Mouse (Mus musculus): ENCODE measurements around the gene Elavl3.
"Not testable (repeated sequence)": the region's sequence is repeated elsewhere in the genome, so short reads cannot be mapped to it uniquely, and the experiment has no call there.

The Elavl3 gene

DNA sequence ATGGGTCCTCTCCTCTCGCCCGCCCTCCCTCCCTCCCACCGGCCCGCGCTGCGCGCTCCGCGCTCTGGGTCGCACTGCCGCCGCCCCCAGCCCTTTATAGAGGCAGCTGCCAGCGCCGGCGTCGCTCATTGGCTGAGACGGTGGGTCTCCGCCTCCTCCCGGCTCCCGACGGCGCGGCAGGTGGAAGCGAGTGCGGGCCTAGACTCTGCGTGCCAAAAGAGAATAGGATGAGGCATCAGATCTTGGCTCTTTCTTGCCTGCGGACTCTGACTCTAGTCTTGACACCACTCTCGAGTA lies at the start of gene Elavl3:
Gene Elavl3, minus strand, starts transcription at position 66 of the 297 bp plus-strand sequence.
- DNase-seq = no peak

DNA sequence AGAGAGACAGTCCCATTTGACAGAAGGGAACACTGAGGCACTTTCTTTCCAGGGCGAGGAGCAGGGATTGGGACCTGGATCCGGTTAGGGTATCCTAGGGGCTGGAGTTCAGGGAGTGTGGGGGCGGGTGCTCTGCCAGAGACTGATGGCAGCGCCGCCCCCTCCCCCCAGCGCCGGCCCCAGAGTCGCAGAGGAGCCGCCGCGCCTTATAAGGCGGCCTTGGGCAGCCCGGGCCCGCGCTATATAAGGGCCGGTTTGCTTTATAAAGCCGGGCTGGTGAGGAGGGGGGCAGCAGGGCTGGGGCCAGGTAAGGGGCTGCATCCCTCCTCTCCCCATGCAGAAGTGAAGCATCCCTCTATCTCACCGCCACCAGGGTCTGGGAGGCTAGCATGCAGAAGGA lies 48.1 kb upstream of the Elavl3 start:
- DNase-seq = no peak

DNA sequence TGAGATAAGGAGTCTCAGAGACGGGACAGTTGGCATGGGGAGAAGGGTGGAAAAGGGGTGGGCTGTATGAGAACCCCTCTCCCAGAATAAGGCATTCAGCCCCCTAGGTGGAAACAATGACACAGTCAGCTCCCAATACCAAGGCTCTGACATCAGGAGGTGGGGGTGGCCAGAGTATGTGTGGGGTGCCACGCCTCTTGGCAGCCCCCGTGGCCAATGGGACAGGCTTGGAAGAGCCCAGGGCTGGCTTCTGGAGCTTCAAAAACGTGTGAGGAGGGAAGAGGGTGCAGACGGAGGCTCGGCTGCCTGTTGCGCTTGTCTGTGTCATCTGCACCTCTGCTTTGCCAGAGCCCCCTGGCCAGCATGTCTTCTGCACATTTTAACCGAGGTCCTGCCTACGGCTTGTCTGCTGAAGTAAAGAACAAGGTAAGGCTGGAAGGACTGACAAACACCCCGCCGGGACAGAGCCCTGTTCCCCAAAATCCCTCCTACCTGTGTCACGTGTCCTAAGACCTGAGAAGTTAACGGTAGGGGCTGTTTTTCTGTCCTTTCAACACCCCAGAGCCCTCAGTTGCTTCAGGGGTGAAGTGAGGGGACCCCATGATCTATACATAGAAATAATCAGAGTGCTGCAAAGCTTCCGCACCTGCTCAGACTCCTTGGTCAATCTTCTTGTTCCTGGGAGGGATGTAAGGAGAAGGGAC lies 47.3 kb upstream of the Elavl3 start, which contains the start of gene Cnn1:
Gene Cnn1, plus strand, starts transcription at position 224 of the 704 bp plus-strand sequence.
- no peak for DNase-seq

DNA sequence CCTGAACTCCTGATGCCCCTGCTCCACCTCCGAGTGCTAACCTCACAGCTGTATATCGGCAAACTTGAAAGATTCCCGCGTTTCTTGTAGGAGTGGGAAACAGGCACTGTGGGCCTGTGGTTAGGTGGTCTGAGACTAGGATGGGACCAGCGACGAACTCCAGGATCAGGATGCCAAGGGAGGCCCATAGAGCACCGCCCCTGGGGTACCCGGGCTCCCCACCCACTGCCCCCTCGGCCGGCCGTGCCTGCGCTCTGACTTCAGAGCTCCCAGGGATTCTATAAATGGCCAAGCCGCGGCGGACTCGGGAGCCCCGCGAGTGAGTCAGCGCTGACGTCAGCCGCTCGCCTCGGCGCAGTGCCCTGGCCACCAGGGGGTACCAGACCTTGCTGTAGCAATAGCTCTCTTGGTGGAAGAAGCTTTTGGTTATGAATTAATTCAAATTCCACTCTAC lies 44.1 kb upstream of the Elavl3 start:
- peak; percentile 85 to 89 for DNase-seq

DNA sequence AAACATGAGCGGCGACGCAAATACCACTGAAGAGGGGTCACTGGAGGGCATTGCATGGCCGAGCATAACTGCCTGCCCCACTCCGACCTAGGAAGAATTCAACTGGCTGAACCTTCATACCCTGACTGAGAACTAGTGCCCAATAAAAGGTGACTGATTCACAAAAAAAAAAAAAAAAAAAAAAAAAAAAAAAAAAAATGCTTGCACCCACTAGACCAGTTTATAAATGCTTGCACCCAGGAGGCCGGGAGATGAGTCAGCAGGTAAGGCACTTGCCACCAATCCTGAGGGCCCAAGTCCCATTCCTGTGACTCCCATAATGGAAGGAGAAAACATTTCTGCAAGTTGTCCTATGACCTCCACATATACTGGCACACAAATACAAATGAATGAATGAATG lies 40.9 kb upstream of the Elavl3 start:
- DNase-seq = no peak

DNA sequence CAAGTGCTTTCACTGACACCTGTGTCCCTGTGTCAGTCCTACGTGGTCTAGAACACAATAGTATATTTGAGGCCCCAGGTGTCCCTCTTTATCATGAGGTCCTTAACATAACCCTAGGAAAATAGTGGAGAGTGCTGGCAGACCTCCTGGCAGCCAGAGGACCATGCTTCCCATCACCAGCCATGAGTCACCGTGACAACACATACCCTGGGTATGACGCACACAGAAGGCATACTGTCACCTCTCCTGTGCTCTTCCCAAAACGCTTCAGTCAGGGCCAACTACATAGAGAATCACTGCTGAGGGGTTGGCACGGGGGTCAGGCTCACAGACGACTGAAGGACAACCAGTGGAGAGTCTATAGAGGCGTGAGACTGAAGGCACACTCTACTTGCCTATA lies 38.2 kb upstream of the Elavl3 start:
- no peak for DNase-seq

DNA sequence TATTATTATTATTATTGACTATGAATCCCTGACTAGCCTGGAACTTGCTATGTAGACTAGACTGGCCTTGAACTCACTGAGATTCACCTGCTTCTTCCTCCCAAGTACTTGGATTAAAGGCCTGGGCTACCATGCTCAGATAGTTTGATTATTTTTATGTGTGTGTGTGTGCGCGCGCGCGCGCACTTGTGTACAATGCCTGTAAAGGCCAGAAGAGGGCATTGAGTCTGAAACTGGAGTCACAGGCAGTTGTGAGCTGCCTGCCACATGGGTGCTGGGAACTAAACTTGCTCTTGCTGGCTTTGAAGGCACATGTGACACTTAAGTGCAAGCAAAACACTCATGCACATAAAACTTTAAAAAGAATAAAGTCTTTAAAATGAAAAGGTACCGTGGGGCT lies 37.5 kb upstream of the Elavl3 start:
- DNase-seq = no peak

DNA sequence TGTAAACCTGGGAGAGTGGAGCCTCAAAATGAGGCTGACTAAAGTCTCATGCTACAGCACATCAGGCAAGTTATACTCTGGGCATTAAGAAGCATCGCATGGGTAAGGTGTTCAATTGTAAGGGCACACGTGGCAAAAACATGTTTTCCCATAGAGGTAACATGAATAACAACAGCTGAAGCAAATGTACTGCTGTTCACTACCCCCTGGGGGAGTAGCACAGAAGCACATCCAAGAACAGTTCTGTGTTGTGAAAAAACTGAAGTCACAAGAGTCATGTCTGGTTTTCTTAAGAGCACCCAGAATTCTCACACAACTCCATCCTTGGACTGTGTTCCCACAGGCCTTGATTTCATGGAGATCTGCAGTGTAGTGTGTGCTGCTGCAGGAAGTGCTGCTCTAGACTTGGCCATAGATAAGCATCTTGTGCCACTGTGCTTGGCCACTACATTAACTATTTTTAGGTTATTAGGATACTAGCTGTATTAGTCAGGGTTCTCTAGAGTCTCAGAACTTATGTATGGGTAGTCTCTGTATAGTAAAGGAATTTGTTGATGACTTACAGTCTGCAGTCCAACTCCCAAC lies 35.3 kb upstream of the Elavl3 start:
- DNase-seq = no peak

DNA sequence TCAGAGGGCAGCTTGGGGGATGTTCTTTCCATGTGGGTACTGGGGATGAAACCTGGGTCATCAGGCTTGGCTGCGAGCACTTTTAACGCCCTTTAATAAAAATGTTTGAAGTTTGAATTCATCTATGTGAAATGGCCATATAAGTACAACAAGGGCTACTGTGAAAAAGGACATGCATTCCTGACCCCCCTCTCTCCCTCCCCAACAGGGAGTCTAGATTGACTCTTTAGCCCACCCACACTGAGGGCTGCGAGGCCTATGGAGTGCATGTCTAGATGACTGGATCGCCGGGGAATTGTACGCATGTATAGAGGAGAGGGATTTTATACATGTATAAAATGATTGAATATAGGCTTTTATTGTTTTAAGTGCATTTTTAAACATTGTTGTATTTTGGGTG lies 34.2 kb upstream of the Elavl3 start:
- DNase-seq = no peak

DNA sequence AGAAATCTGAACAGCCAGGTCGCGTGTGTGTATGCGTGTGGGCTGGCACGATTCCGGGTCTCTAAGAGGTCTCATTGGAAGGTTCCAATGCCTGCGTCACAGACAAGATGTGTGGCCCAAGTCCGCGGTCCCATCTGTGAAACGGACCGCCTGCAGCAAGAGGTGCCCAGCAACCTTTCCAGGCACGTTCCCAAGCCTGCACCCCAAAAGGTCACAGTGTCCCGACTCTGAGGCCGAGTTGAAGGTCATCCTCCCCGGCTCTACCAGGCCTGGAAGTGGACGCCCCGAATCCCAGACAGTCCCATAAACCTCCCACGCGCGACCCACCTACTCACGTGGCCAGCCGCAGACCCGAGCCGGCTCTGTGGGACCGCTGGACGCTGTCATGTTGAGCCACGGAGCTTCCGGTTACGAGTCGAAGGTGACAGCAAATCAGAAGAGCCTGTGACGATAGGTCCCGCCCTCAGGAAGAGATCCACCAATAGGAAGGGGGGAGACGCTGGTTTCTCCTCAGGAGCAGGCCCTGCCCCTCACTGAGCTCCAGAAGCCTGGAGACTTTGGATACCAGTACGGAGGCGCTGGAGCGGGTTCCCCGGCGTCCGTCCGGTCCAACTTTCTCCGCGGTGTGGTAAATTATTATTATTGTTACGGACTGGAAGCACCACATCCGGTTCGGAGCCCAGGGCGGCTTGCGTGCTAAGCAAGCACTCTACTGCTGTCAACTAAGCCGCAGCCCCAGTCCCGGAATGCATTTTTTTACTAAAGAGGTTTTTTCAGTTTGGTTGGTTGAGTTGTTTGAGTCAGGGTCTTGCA lies 33.4 kb upstream of the Elavl3 start, which contains the start of gene Ecsit:
Gene Ecsit, minus strand, starts transcription at position 417 of the 813 bp plus-strand sequence.
- DNase-seq = peak; percentile 96

DNA sequence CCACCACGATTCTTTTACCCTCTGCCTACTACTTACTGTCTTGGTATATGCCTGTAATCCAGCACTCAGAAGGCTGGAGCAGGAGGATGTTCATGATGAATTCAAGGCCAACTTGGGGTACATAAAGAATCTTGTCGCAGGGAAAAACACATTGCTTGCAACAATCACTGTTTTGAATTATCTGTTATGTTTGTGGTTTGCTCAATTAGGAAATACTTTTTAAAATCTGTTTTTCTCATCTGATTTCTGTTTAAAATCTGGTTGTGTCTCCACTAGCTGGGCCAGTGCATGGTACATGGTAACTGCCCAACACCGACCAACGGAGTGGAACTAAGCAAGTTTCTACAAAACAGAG lies 32.8 kb upstream of the Elavl3 start:
- no peak for DNase-seq

DNA sequence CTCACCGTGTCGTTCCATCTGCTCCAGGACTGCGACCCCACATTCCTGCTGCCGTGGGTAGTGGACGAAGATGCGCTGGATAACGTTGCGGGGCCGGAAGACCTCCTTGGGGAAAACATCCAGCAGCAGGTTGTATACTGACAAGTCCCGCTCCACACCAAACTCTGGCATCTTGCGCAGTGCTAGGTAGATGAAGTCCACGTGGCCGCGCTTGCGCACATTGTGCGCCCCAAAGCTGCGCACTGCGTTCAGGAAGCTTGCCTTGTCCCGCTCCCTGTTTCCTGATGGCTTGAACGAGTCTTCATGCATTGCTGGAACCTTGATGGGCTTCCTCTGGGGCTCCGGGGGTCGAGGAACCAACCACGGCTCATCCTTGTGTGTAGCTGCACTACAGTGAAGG lies 24.4 kb upstream of the Elavl3 start:
- DNase-seq = no peak

DNA sequence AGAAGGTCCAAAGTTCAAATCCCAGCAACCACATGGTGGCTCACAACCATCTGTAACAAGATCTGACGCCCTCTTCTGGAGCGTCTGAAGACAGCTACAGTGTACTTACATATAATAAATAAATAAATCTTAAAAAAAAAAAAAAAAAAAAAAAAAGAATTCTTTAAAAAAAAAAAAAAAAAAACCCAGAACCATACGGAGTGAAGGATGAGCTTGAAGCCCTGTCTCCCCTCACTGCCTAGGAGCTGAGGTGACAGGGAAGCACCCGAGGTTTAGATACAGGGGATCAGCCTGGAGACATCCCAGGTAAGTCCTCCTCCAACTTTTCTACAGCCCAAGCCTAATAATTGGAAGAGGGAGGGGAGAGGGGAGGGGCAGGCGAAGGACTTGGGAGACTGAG lies 24.0 kb upstream of the Elavl3 start:
- DNase-seq = not testable (repeated sequence)

DNA sequence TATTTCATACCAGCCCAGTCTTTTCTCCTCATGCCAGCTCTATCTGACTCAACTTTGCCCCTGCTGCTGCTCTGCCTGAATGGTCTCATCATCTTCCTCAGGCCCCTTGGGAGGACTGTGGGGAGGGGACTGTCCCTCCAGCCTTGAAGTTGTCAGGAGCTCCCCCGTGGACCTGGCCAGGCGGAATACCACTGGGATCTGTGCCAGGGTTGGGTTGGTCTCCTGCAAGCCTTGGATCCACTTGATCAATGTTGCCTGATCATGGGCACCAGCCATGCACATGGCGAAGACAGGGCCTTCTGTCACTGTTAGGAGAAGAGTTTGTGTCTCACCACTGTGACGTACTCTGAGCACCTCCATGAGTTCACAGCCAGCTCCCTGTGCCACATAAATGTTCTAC lies 20.5 kb upstream of the Elavl3 start:
- no peak for DNase-seq

DNA sequence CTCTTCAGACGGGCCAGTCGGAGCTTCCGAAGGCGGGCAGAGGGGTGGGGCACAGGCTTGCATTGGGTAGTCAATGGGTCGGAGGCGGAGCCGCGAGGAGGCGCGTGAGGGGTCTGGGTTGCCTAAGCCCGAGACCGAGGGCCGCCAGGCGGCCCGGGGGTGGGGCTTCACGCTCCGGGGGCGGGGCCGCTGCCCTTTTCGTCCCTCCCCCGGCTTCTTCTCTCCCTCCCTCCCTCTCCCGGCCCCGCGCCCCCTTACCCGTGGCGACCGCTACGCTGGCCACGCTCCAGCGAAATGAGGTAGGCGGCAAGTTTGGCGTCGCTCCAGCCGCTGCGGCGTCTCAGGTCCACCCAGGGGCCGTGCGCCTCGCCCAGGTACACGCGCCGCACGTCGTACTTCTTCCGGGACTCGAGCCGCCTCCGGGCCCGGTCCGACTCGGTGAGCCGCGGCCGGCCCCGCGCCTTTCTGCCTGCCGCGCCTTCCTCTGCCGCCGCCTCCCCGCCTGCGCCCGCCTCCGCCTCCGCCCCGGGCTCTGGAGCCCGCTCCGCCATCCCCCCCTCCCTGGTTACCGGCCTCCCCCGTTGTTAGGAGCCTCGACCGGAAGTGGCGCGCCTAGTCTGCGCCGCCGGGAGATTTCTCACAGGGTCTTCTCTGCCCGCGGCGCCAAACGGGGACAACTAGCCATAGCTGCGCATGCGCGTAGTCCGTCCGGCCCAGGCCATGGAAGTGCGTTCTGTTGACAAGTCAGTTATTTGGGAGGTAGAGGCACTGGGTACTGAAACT lies 19.2 kb upstream of the Elavl3 start, which contains the start of the genes Gm49318 and Zfp653:
Gene Gm49318, minus strand, starts transcription at position 469 of the 783 bp plus-strand sequence.
Gene Zfp653, minus strand, starts transcription at position 586 of the 783 bp plus-strand sequence.
- DNase-seq = peak; percentile 98 to 99

DNA sequence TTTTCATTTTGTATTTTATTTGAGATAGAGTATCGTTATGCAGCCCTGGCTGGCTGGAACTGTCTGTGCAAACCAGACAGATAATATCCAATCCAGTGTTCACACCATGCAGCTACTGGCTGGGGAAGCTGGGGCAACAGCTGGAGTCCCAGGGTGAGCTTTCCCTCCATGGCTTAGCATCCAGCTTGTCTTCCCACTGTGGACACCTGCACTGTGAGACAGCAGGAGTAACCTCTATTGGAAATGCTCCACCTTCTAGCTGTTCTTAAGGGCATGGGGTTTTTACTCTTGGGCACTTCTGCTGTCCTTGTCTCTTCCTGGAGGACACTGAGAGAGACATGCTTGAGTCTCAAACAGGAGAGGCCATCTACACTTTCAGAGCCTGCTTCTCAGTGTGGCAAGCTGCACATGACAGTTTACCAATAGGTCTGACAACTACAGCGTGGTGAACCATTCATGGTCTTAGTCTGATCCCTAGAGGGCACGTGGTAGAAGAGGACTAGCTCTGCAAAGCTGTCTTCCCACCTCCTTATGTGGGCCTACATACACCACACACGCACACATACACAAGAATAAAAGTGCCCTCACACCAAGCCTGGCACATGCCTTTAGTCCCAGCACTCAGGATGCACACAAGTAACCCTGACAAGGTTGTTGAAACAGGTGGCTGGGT lies 18.2 kb upstream of the Elavl3 start:
- DNase-seq = no peak

DNA sequence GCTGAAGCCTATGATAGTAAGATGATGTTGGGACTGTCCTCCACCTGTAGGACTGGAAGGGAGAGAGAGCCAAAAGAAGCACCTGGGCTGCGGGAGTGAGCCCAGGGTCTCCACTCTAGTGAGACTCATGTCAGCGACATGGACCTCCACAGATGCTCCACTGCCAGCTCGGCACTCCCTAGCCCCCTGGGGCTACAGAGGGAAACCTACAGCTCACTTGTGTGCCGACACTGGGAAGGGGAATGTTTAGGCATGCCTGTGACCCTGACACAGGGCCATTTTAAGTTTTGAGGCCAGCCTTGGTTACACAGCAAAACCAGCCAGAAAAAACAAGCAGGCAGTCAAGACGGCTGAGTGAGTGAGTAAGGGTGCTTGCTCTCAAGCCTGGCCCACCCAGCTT lies 15.4 kb upstream of the Elavl3 start:
- DNase-seq = no peak

DNA sequence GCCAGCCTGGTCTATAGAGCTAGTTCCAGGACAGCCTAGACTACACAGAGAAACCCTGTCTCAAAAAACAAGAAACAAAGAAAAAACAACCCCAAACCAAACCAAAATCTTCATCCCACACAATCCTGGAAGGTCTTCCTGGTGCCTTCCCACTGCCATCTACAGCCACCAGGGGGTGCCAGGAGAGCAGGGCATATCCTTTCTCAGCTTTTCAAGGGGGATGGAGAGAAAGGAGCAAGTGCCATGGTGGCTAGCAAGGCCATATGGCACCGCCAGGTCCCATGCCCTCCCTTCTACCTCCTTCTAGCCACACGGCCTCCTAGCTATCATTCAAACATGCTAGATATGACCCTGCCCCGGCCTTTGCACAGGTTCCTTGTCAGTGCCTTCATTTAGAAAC lies 14.6 kb upstream of the Elavl3 start:
- DNase-seq = peak; percentile 38 to 39

DNA sequence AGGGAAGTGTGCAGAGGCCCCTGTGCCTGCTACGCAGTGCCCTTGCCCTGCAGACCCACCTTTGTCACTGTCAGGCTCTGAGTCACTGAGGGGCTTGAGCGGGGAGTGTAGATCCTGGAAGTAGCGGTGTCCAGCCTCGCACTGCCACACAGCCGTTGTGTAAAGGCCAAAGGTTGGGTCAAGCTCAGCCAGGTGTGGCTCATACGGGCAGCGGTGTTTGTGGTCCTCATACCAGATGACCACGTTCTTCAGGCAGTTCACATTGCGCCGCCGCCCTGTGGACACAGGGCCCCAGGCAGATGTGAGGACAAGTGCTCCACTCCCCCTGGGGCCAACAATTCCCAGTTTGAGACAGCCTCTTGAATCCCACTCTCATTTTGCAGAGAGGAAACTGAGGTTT lies 13.8 kb upstream of the Elavl3 start:
- no peak for DNase-seq

DNA sequence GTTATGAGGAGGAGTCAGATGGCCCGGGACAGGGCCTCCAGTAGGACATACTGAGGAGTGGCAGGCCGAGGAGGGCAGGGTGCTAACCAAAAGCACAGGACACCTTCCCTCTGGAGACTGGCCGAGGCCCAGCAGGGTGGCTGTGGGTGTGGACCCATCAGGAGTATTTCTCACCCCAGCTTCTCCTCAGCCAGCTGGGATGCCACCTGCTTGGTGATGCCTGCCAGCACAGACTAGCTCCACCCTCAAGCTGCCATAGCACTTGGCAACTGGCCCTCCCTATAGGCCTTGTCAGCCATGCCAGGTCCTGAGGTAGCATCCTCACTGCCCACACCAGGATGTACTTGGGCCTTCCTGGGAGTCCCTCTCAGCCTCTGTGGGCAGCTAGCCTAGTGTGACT lies 12.5 kb upstream of the Elavl3 start:
- no peak for DNase-seq

DNA sequence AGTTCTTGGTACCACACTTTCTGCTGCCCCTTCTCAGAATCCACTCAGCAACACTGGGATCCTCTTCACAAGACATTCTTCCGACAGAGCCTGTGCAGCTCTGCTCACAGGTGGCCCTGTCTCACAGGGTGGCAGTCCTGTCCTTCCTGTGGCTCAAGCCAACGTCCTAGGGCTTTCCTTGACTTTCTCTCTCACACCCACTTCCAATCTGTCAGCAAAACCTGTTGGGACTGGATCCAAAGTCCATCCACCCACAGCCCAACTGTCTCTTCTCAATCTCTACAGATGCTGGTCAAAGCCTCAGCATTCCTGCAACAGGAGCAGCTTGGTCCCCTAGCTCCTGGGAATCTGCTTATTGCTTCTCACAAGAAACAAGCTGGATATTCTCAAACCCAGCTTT lies 9.5 kb upstream of the Elavl3 start:
- DNase-seq = no peak

DNA sequence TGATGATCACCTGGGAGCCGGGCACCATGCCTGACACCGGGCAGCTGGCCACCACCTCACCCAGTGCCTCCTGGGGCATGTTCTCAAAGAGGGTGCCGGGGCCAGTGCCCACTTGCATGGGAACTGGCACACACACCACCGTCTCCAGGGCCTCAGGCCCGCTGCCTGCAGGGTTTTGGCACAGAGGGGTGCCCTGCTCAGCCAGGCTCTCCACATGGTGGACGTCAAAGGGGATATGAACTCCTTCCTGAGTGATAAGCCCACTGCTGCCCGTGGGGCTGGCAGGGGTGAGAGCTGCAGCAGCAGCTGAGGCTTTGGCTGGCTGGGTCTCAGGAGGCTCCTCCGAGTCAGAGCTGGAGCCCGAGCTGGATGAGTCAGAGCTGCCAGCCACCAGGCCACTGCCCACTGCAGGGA lies 6.2 kb upstream of the Elavl3 start:
- no peak for DNase-seq

All from lung, adult 18-20 months (tissue).